Mouse (Mus musculus) forebrain, embryonic 12.5 days (tissue): ENCODE measurements around the gene Phf12. TPM values are rescaled to one million over a fixed set of nuclear protein-coding genes. Genes with fewer than 3 reads are reported as not detected.

ENCODE experiments used
- ATAC-seq: fragments of 200-750 bp; cut with Nextera tagmentation; 2 replicates; pipeline ENCODE4 v1.8.0; 2017; ENCODE audit warnings: moderate TSS enrichment; ENCODE audit not compliant: low FRiP score
- H3K27ac ChIP-seq: fragments of 300-500 bp; sonication (generic); 2 replicates; pipeline ENCODE4 v1.5.1; 2016; ENCODE audit warnings: mild to moderate bottlenecking
- H3K27me3 ChIP-seq: fragments of 300-500 bp; sonication (generic); 2 replicates; pipeline ENCODE4 v1.6.1; 2016; ENCODE audit warnings: mild to moderate bottlenecking
- H3K36me3 ChIP-seq: fragments of 300-500 bp; sonication (generic); replicated peaks from 2 replicates; pipeline ENCODE4 v1.6.1; 2016; ENCODE audit warnings: mild to moderate bottlenecking
- H3K4me1 ChIP-seq: fragments of 300-500 bp; sonication (generic); 2 replicates; pipeline ENCODE4 v1.6.1; 2016
- H3K4me2 ChIP-seq: fragments of 300-500 bp; sonication (generic); 2 replicates; pipeline ENCODE4 v1.6.1; 2016; ENCODE audit warnings: mild to moderate bottlenecking, moderate library complexity
- H3K4me3 ChIP-seq: fragments of 300-500 bp; sonication (generic); replicated peaks from 2 replicates; pipeline ENCODE4 v1.5.1; 2016; ENCODE audit warnings: mild to moderate bottlenecking
- H3K9ac ChIP-seq: fragments of 300-500 bp; sonication (generic); 2 replicates; pipeline ENCODE4 v1.6.1; 2016; ENCODE audit warnings: mild to moderate bottlenecking
- H3K9me3 ChIP-seq: fragments of 300-500 bp; sonication (generic); 2 replicates; pipeline ENCODE4 v1.6.1; 2016
- WGBS: fragments of 180-500 bp; shearing (Covaris S2); methylation state at CpG from one replicate; pipeline ENCODE4 v1.1.7; 2016; 5-methylcytosine and 5-hydroxymethylcytosine counted together
- polyA plus RNA-seq: library from polyadenylated mRNA; unstranded; fragments of >200 nt; fragmentation: Nextera tagmentation; extraction: Ambion mirVana; gene quantifications from 2 replicates; pipeline ENCODE4 v1.2.1, GENCODE M21; 2016

The Phf12 gene
- polyA plus RNA-seq, 1 experiment from 2014 or later = 29.6 TPM

DNA sequence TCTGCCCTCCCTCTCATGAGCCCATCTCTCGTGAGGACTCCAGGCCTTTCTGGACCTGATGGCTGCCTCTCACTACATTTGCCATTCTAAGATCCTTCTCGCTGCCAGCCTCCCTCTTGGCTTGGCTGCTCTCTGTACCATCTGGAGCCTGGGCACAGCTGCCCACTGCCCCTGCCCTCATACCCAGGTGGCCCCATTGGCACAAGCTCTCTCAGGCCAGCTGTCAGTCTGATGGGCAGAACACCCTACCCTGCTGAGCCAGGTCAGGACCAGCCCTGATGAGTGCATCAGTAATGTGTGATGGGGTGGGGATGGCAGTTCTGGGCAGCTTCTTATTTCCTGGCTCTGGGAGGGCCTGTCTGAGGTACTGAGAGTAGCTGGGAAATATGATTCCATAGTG, 24.3 kb upstream of the Phf12 start:
- Histone ChIP-seq H3K9ac (no peak overlapping the region), H3K4me1 (peaks cover 36% of the 10 kb centered on the region), H3K4me2 (no peak overlapping the region), H3K27ac (no peak overlapping the region), H3K4me3 (no peak overlapping the region), H3K27me3 (peaks cover 83% of the 10 kb centered on the region), H3K36me3 (peaks cover 10% of the 10 kb centered on the region; the same call in 1 of the 2 replicates), H3K9me3 (no peaks in the 10 kb centered on the region)
- no peak for ATAC-seq
- WGBS = 81% methylated on average over 2 of the region's 2 CpGs

DNA sequence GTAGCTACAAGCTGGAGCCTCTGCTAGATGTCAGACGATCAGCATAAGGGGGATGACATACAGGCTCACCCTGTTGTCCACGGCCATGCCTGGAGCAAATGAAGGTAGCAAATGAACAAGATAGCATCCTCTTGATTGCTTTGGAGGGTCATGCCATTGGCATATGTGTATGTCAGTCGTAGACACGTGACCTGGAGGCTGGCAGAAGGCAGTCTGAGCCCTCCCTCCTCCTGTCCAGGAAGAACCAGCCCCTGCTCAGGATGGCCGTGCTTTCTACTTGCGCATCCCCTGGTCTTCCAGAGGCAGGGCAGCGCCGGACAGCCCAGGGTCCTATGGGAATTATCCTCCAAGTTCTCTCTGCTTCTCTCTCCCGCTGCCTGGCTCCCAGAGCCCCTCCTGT, 23.6 kb upstream of the Phf12 start:
- H3K4me2 ChIP-seq = no peak overlapping the region
- H3K27ac ChIP-seq = 0 out of 2 replicates have a peak overlapping the region, but pooled peaks have one; percentile 14
- no peak for ATAC-seq
- peaks cover 36% of the 10 kb centered on the region for H3K4me1 ChIP-seq
- H3K4me3 ChIP-seq = no peak overlapping the region
- no peaks in the 10 kb centered on the region for H3K9me3 ChIP-seq
- H3K27me3 ChIP-seq = peaks cover 77% of the 10 kb centered on the region
- WGBS = 78% methylated on average over 9 of the region's 9 CpGs
- 0 out of 2 replicates have a peak, but pooled peaks cover 6% of the 10 kb centered on the region for H3K36me3 ChIP-seq
- no peak overlapping the region; the same call in 1 of the 2 replicates for H3K9ac ChIP-seq

DNA sequence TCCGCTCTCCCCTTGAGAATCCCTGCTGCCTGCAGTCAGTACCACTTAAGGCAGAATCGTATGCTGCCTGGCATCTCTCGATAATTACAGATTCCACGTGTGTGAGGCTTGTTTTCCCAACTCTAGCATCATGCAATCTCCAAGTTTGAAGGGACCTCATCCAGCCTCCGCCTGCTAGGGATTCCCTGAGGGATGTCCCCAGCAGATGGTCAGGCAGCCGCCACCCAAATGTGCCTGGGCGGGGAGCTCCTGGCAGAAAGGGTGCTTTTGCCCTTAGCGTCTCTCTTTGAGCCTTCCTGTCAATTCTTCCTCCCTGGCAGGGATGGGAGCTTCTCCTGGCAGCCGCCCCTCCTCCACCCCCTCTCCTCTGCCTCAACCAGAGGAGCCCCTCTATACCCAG, 22.4 kb upstream of the Phf12 start:
- Histone ChIP-seq H3K36me3 (no peaks in the 10 kb centered on the region), H3K4me2 (no peak overlapping the region), H3K27me3 (peaks cover 65% of the 10 kb centered on the region), H3K9me3 (no peaks in the 10 kb centered on the region), H3K4me1 (peaks cover 47% of the 10 kb centered on the region), H3K4me3 (no peak overlapping the region), H3K9ac (no peak overlapping the region), H3K27ac (0 out of 2 replicates have a peak overlapping the region, but pooled peaks have one; percentile 13)
- 56% methylated on average over 9 of the region's 9 CpGs for WGBS
- ATAC-seq = no peak

DNA sequence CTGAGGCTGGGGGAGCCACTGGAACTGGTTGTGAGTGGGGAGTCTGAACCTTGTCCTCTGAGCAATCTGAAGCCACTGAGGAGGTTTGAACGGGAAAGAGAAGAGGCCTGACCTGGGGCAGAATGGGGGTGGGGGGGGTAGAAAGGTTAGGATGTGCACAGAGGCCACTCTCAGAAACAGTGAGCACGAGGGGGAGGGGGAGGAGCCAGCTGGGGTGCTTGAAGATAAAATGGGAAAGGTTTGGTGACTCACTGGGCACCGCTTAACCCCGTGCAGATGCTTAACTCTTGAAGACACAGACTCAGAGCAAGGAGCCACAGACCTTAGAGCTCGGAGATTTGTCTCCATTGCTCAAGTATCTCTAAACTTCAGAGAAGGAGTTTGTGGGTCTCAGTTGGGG, 21.7 kb upstream of the Phf12 start:
- H3K9me3 ChIP-seq = no peaks in the 10 kb centered on the region
- H3K9ac ChIP-seq = no peak overlapping the region
- no peak overlapping the region for H3K4me3 ChIP-seq
- no peak for ATAC-seq
- H3K27me3 ChIP-seq = peaks cover 60% of the 10 kb centered on the region
- no peak overlapping the region for H3K27ac ChIP-seq
- 49% methylated on average over 5 of the region's 5 CpGs for WGBS
- H3K4me2 ChIP-seq = no peak overlapping the region
- no peaks in the 10 kb centered on the region for H3K36me3 ChIP-seq
- peaks cover 51% of the 10 kb centered on the region for H3K4me1 ChIP-seq

DNA sequence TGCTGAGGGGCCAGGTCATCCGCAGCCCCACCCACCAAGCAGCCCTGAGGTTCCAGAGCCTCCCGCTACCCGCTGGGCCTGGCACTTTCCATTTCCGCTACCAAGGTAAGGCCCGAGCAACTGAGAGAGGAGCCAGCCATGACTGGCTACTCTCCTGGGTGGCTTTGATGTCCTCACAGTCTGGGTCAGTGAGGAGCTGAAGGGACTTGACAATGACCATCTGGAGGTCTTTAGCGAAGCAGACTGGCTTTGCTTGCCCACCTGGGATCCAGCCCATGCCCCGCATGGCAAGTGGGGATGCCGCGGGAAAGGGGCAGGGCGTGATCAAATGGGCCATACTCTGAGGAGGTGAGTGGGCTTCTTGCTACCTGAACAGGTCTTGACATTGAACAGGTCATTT, 19.6 kb upstream of the Phf12 start:
- no peaks in the 10 kb centered on the region for H3K36me3 ChIP-seq
- no peak overlapping the region for H3K27ac ChIP-seq
- no peak overlapping the region for H3K4me3 ChIP-seq
- H3K9ac ChIP-seq = no peak overlapping the region
- no peak overlapping the region for H3K4me2 ChIP-seq
- H3K4me1 ChIP-seq = peaks cover 50% of the 10 kb centered on the region
- ATAC-seq = no peak
- WGBS = 89% methylated on average over 10 of the region's 10 CpGs
- H3K27me3 ChIP-seq = peaks cover 54% of the 10 kb centered on the region
- H3K9me3 ChIP-seq = no peaks in the 10 kb centered on the region

DNA sequence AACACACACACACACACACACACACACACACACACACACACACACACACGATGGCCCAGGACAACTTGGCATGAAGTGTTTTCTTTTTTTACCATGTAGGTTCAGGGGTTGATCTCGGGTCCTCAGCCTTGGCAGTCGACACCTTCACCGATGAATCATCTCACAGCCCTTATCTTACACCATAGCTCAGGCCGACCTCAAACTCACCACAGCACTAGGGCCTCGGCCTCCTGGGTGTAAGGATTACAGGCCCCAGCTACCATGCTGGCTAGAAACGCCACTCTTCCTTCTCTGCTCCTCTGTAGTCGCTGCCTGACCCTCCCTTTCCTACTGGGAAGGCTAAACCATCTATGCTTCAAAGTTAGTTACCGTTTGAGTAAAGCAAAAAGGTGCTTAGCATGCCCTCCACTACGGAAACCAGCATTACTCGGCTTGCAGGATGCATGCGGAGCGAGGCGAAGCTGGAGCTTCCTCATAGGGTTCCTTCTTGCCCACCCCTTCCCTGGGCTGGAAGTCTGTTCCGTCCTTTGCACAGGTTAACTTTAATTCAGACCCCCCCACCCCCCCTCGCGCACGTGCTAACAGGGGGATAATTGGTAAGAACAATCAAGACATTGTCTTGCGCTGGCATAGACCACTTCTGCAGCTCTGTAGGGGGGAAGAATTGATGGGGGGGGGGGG, 18.0 kb upstream of the Phf12 start:
- Histone ChIP-seq H3K36me3 (0 out of 2 replicates have a peak, but pooled peaks cover 2% of the 10 kb centered on the region), H3K27me3 (peaks cover 54% of the 10 kb centered on the region), H3K9ac (peak overlapping the region; percentile 21; the same call in 1 of the 2 replicates), H3K9me3 (no peaks in the 10 kb centered on the region), H3K4me1 (peaks cover 44% of the 10 kb centered on the region), H3K27ac (peak overlapping the region; percentile 93), H3K4me3 (peak overlapping the region; percentile 13), H3K4me2 (peak overlapping the region; percentile 42)
- WGBS = 6% methylated on average over 19 of the region's 19 CpGs
- peak; percentile 13; the same call in 1 of the 2 replicates for ATAC-seq

DNA sequence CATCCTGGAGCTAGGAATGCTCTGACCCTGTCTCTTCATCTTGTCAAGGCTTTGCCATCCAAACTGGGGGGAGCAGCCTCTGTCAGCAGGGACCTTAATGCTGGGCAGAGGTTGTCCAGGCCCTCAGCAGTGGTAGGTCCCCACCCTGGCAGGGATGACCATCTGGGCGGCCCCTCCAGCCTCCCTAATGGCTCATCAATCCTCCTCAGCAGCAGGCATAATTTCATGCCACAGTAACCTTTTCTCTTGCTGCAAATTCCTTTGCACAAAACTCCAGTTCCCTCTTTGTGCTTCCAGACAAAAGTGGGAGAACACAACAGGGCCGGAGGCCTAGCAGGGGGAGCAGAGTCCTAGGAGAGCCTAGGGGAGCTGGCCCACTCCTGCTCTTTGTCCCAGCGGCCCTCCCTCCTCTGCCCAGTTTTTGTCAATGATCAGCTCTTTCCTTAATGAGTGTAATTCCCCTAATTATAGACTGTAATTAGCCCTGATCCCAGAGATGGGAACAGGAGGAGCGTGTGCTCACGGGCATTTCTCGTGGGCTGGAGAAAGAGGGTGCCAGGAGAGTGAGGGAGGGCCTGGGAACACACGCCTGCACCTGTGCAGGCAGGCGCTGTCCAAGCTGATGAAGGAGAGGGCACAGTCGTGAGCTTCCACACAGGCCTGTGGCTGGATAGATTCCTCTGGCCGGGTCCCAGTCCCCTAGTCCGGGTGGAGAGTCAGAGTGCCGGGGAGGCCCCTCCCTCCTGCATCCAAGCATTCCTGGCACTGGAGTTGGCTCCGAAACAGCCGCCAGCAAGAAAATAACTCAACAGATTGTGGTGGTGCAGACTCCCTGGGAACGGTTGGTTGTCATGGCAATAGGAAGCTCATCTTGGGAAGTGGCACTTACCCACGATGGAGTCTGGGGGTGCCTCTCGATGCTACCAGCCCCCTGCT, 17.2 kb upstream of the Phf12 start:
- Histone ChIP-seq H3K27me3 (peaks cover 52% of the 10 kb centered on the region), H3K4me1 (peaks cover 37% of the 10 kb centered on the region), H3K9me3 (no peaks in the 10 kb centered on the region), H3K4me2 (peak overlapping the region; percentile 42), H3K27ac (peak overlapping the region; percentile 93), H3K4me3 (peak overlapping the region; percentile 16), H3K36me3 (0 out of 2 replicates have a peak, but pooled peaks cover 10% of the 10 kb centered on the region), H3K9ac (peak overlapping the region; percentile 38; the same call in 1 of the 2 replicates)
- peak; percentile 87 for ATAC-seq
- WGBS = 3% methylated on average over 17 of the region's 17 CpGs

DNA sequence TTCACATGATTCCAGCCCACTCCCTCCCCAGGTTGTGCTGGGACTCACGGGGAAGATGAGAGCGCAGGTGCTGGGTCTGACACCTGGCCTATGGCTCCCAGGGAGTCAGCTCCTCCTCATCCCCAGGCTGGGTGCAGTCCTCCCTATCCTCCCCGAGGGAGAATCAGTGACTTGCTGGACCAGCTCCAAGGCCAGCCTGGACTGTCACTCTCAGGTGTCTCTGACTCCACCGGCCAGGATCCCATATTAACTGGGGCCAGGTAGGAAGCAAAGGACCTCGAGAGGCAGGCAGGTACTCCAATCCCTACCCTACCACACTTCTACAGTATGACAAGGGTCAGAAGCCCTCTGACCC, 16.5 kb upstream of the Phf12 start:
- ATAC-seq = peak; percentile 5; the same call in 1 of the 2 replicates
- Histone ChIP-seq H3K27ac (peak overlapping the region; percentile 93), H3K4me1 (peaks cover 30% of the 10 kb centered on the region), H3K4me3 (no peak overlapping the region), H3K27me3 (peaks cover 52% of the 10 kb centered on the region), H3K9ac (no peak overlapping the region), H3K4me2 (peak overlapping the region; percentile 42), H3K36me3 (0 out of 2 replicates have a peak, but pooled peaks cover 11% of the 10 kb centered on the region), H3K9me3 (no peaks in the 10 kb centered on the region)
- 43% methylated on average over 5 of the region's 5 CpGs for WGBS

DNA sequence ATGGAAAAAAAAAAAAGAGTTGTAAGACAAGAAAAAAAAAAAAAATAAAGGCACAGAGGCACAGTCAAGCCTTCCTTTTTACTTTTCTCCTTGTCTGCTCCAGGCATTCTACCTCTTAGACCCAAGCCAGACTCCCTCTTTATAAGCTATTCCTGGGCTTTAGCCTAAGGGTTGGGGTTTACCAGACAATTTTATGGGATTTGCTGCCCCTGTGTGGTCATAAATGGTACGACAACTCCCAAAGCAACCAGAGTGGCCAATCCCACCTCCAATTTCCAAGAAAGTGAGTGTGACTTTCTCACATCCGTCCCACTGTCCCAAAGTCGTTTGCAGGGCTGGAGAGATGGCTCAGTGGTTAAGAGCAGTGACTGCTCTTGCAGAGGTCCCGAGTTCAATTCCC, 15.4 kb upstream of the Phf12 start:
- ATAC-seq = 0 out of 2 replicates have a peak, but pooled peaks have one; percentile 34

DNA sequence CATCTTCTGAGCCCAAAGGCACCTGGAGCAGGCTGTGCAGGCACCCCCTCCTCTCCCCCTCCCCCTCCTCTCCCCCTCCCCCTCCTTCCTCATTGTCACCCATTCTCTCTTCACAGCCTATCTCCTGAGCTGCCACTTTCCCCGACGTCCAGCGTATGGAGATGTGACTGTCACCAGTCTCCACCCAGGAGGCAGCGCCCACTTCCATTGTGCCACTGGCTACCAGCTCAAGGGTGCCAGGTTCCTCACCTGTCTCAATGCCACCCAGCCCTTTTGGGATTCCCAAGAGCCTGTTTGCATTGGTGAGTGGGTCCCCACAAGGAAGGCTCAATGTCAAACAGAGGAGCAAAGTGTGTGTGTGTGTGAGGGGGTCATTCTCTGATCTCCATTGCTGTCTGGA, 13.8 kb upstream of the Phf12 start:
- ATAC-seq = no peak
- 72% methylated on average over 4 of the region's 4 CpGs for WGBS
- H3K9me3 ChIP-seq = no peaks in the 10 kb centered on the region
- no peak overlapping the region for H3K4me2 ChIP-seq
- no peak overlapping the region for H3K9ac ChIP-seq
- no peak overlapping the region for H3K27ac ChIP-seq
- H3K27me3 ChIP-seq = peaks cover 53% of the 10 kb centered on the region
- no peak overlapping the region for H3K4me3 ChIP-seq
- 0 out of 2 replicates have a peak, but pooled peaks cover 14% of the 10 kb centered on the region for H3K36me3 ChIP-seq
- H3K4me1 ChIP-seq = peaks cover 27% of the 10 kb centered on the region

More for the DNA sequence above, 15.4 kb upstream of the Phf12 start:
- Histone ChIP-seq H3K36me3 (0 out of 2 replicates have a peak, but pooled peaks cover 11% of the 10 kb centered on the region), H3K4me3 (no peak overlapping the region), H3K9me3 (no peaks in the 10 kb centered on the region), H3K27me3 (peaks cover 46% of the 10 kb centered on the region), H3K9ac (no peak overlapping the region), H3K27ac (no peak overlapping the region), H3K4me2 (no peak overlapping the region), H3K4me1 (peaks cover 27% of the 10 kb centered on the region)
- WGBS = 0% methylated on average over 4 of the region's 4 CpGs

DNA sequence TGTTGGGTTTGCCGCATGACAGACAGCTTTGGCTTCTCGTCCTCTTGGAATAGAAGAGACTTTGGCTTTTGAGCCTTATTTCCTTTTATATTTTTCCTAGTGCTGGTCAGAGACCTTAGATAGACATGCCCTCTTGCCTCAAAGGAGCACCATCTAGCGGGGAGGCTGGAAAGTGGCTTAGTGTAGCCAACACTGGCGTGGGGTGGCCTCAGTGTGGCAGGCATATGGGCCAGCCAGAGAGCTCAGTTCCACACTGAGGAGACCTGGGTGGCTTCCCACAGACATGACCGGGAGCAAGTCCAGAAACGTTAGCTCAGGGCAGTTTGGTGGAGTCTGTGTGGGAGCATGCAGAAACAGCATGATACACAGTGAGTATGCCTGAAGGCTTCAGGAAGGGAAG, 11.8 kb upstream of the Phf12 start:
- H3K4me1 ChIP-seq = peaks cover 11% of the 10 kb centered on the region
- peaks cover 14% of the 10 kb centered on the region; the same call in 1 of the 2 replicates for H3K36me3 ChIP-seq
- H3K27me3 ChIP-seq = peaks cover 71% of the 10 kb centered on the region
- ATAC-seq = no peak
- 81% methylated on average over 6 of the region's 6 CpGs for WGBS
- H3K9me3 ChIP-seq = no peaks in the 10 kb centered on the region
- H3K4me2 ChIP-seq = no peak overlapping the region
- H3K4me3 ChIP-seq = no peak overlapping the region
- H3K27ac ChIP-seq = no peak overlapping the region
- no peak overlapping the region for H3K9ac ChIP-seq

DNA sequence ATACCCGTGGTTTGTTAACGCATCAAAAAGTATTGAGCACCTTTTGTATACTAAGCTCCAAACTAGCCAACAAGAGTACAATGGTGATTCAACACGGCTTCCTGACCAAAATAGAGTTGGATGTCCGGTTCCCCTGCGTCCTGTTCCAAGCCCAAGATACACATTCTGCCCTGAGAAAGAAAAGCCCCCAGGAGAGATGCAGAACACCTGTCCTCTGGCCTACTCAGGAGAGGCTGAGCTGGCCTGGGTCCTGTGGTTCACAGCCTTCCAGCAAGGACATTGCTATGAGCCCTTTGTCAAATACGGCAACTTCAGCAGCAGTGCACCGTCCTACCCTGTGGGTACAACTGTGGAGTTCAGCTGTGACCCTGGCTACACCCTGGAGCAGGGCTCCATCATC, 9.0 kb upstream of the Phf12 start:
- no peaks in the 10 kb centered on the region for H3K9me3 ChIP-seq
- H3K27me3 ChIP-seq = peaks cover 83% of the 10 kb centered on the region
- H3K4me2 ChIP-seq = no peak overlapping the region
- H3K27ac ChIP-seq = no peak overlapping the region
- WGBS = 91% methylated on average over 7 of the region's 7 CpGs
- H3K36me3 ChIP-seq = peaks cover 21% of the 10 kb centered on the region; the same call in 1 of the 2 replicates
- H3K9ac ChIP-seq = no peak overlapping the region
- H3K4me3 ChIP-seq = no peak overlapping the region
- ATAC-seq = peak; percentile 30; the same call in 1 of the 2 replicates
- H3K4me1 ChIP-seq = no peaks in the 10 kb centered on the region
